Mouse (Mus musculus): Measurements from ENCODE around the gene Lrguk.

DNA sequence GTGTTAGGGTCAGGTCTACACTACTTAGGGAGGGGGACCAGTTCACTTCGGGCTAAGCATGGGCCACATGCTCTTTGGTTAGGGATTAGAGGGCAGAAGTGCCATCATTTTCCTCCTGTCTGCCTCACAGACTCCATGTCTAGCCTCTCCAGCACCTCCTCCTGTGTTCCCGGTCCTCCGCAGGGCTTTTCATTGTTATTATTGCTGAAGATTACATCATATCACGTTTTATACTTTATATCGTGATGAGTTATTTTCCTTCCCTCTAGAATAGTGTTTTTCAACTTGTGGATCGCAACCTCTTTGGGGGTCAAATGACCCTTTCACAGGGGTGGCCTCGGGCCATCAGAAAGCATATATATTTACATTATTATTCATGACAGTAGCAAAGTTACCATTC lies 37.5 kb downstream of the Lrguk start:
- TF ChIP-seq CTCF (IDR thresholded peaks at IDR 0.05 in 2 of 3, conservative IDR thresholded peaks at IDR 0.05 in 1 of 3; ENCODE audit: control insufficient read depth in 1 of 3, insufficient read depth in 1 of 3, low read depth in 2 of 3, low read length in 3 of 3, poor library complexity in 1 of 3, severe bottlenecking in 1 of 3): no peak
- no peak for TF ChIP-seq USF1 (IDR thresholded peaks at IDR 0.05; ENCODE audit: low read depth, low read length)
- TF ChIP-seq UBTF (IDR thresholded peaks at IDR 0.05; ENCODE audit: borderline replicate concordance, insufficient read depth, low read depth, low read length): no peak
- no peak for TF ChIP-seq POLR2A (IDR thresholded peaks at IDR 0.05; ENCODE audit: control insufficient read depth in 1 of 2, insufficient read depth in 1 of 2, low read depth in 1 of 2, low read length in 2 of 2, poor library complexity in 1 of 2)
- TF ChIP-seq MAX (IDR thresholded peaks at IDR 0.05; ENCODE audit: low read length): no peak
- no peak for TF ChIP-seq MAFK (IDR thresholded peaks at IDR 0.05; ENCODE audit: borderline replicate concordance, low read depth, low read length)
- no peak for TF ChIP-seq BHLHE40 (IDR thresholded peaks at IDR 0.05; ENCODE audit: borderline replicate concordance, low read depth, low read length)
- TF ChIP-seq RAD21 (IDR thresholded peaks at IDR 0.05; ENCODE audit: low read depth, low read length): no peak
- no peak for TF ChIP-seq SIN3A (IDR thresholded peaks at IDR 0.05; ENCODE audit: low read length)
- TF ChIP-seq NRF1 (IDR thresholded peaks at IDR 0.05; ENCODE audit: insufficient read depth, low read depth, low read length, poor library complexity, severe bottlenecking): no peak
- TF ChIP-seq ZKSCAN1 (IDR thresholded peaks at IDR 0.05; ENCODE audit: low read depth, low read length): no peak
- no peak for TF ChIP-seq GATA1 (IDR thresholded peaks at IDR 0.05; ENCODE audit: low read depth, low read length)
- TF ChIP-seq CHD2 (IDR thresholded peaks at IDR 0.05; ENCODE audit: low read length): no peak
- no peak for TF ChIP-seq E2F4 (IDR thresholded peaks at IDR 0.05; ENCODE audit: borderline replicate concordance, low read depth, low read length)
